Mouse (Mus musculus): ENCODE results near the gene Rasgrp2. TPM values are rescaled to one million over a fixed set of nuclear protein-coding genes. Genes with fewer than 3 reads are reported as not detected.

Gene Rasgrp2
- polyA plus RNA-seq, 1 experiment from 2014 or later = 7.0 TPM

GRCm38 (mm10) chr19:6382323-6382924, 16.7 kb upstream of the Rasgrp2 start:
- ChIA-PET CTCF (interaction anchor here (2.6 kb wide), 1 partner anchor 8 kb away, joined by 15 read pairs; no protein-coding TSS in a partner anchor), POLR2A (interaction anchor here (0.8 kb wide), 1 partner anchor 16 kb away, joined by 3 read pairs; no protein-coding TSS in a partner anchor)
- no peak for TF ChIP-seq CTCF (IDR thresholded peaks at IDR 0.05)
- no peak for DNase-seq (ENCODE audit: low read depth, low spot score)
- no peaks in the 10 kb centered on the region for H3K27me3 ChIP-seq
- ATAC-seq = no peak
- in situ Hi-C loops (cut with MboI; ENCODE audit: low pct_unique_long_range_greater_than_20kb) = no loop called here

- no peaks in the 10 kb centered on the region for H3K27me3 ChIP-seq
- DNase-seq (ENCODE audit: low read depth, low spot score) = no peak
- in situ Hi-C loops (cut with MboI; ENCODE audit: low pct_unique_long_range_greater_than_20kb) = no loop called here
- TF ChIP-seq CTCF (IDR thresholded peaks at IDR 0.05) = no peak
- POLR2A ChIA-PET = interaction anchor here (0.8 kb wide), 1 partner anchor 15 kb away, joined by 3 read pairs; no protein-coding TSS in a partner anchor
- CTCF ChIA-PET = interaction anchor here (1.2 to 2.6 kb wide), 2 partner anchors 10 to 18 kb away, joined by 6 to 15 read pairs; no protein-coding TSS in a partner anchor
- ATAC-seq = no peak
These were observed 15.7 kb upstream of the Rasgrp2 start for GRCm38 (mm10) chr19:6383470-6383869.

DNA sequence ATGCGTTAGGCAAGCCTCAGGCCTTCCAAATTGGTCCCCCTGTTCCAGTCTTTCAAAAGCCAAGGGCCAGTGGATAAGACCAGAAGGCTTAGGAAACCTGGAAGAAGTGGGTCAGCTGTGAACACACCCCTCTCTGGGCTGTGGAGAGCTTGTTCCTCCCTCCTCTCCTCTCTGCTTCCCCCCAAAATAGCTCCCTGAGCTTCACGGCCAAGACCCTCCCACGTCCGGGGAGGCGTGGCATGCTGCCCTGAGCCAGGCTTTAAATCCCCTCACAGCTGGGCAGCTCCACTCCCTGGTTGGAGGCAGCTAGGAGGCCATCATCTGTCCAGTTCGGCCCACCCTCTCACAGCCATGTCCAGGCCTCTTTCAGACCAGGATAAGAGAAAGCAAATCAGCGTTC, 15.0 kb upstream of the Rasgrp2 start, which contains the start of gene Pygm:
Gene Pygm, plus strand, starts transcription at position 272 of the 400 bp plus-strand sequence.
- TF ChIP-seq CTCF (IDR thresholded peaks at IDR 0.05) = no peak
- in situ Hi-C loops (cut with MboI; ENCODE audit: low pct_unique_long_range_greater_than_20kb) = no loop called here
- no peak for DNase-seq (ENCODE audit: low read depth, low spot score)
- ATAC-seq = no peak
- ChIA-PET CTCF (interaction anchor here (1.2 to 2.6 kb wide), 2 partner anchors 10 to 17 kb away, joined by 6 to 15 read pairs; no protein-coding TSS in a partner anchor), POLR2A (interaction anchor here (1.1 to 1.2 kb wide), 2 partner anchors 11 to 17 kb away, joined by 3 to 4 read pairs; no protein-coding TSS in a partner anchor)
- no peaks in the 10 kb centered on the region for H3K27me3 ChIP-seq

DNA sequence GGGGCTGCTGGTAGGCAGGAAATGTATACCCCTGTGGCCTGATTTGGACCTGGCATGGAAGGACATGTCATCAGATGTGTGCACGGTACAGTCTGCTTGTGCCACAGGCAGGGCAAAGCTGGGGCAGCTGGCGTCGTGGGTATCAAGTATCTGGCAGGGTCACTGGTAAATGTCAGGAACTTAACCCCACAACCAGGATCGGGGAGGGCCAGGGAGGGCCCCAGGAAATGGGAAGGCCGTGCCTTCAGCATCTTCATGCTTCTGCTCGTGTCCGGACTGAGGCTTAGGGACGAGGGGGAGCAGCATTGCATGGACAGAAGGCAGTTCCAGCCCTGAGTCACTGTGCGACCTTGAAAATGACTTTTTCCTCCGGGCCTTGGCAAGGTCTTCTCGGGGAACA, 14.2 kb upstream of the Rasgrp2 start:
- CTCF ChIA-PET = no interaction called here
- in situ Hi-C loops (cut with MboI; ENCODE audit: low pct_unique_long_range_greater_than_20kb) = no loop called here
- POLR2A ChIA-PET = interaction anchor here (1.1 to 1.2 kb wide), 2 partner anchors 11 to 16 kb away, joined by 3 to 4 read pairs; no protein-coding TSS in a partner anchor
- no peak for ATAC-seq
- TF ChIP-seq CTCF (IDR thresholded peaks at IDR 0.05) = no peak
- no peak for DNase-seq (ENCODE audit: low read depth, low spot score)
- H3K27me3 ChIP-seq = no peaks in the 10 kb centered on the region

- CTCF ChIA-PET = no interaction called here
- ATAC-seq (no peak), DNase-seq (ENCODE audit: low read depth, low spot score) (no peak)
- in situ Hi-C loops (cut with MboI; ENCODE audit: low pct_unique_long_range_greater_than_20kb) = no loop called here
- no peaks in the 10 kb centered on the region for H3K27me3 ChIP-seq
- POLR2A ChIA-PET = no interaction called here
- TF ChIP-seq CTCF (IDR thresholded peaks at IDR 0.05) = no peak
These were observed 13.7 kb upstream of the Rasgrp2 start for GRCm38 (mm10) chr19:6385419-6385818.

DNA sequence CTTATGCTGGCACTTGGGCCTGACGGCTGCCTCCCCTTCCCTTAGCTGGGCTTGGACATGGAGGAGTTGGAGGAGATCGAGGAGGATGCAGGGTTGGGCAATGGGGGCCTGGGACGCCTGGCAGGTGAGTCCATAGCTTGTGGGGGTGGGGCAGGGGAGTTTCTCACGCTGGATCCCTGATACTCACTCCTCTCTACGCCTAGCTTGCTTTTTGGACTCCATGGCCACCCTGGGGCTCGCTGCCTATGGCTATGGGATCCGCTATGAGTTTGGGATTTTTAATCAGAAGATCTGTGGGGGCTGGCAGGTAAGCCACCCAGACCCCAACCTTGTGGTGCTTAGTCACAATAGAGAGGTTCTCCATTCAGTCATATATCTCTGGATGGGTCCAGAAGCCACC, 13.3 kb upstream of the Rasgrp2 start:
- POLR2A ChIA-PET = no interaction called here
- no peak for TF ChIP-seq CTCF (IDR thresholded peaks at IDR 0.05)
- CTCF ChIA-PET = no interaction called here
- in situ Hi-C loops (cut with MboI; ENCODE audit: low pct_unique_long_range_greater_than_20kb) = no loop called here
- no peaks in the 10 kb centered on the region for H3K27me3 ChIP-seq
- DNase-seq (ENCODE audit: low read depth, low spot score) = no peak
- ATAC-seq = no peak

- no peaks in the 10 kb centered on the region for H3K27me3 ChIP-seq
- in situ Hi-C loops (cut with MboI; ENCODE audit: low pct_unique_long_range_greater_than_20kb) = no loop called here
- TF ChIP-seq CTCF (IDR thresholded peaks at IDR 0.05) = no peak
- ATAC-seq = no peak
- CTCF ChIA-PET = no interaction called here
- DNase-seq (ENCODE audit: low read depth, low spot score) = no peak
- POLR2A ChIA-PET = no interaction called here
These were observed 12.9 kb upstream of the Rasgrp2 start for GRCm38 (mm10) chr19:6386234-6386633.

DNA sequence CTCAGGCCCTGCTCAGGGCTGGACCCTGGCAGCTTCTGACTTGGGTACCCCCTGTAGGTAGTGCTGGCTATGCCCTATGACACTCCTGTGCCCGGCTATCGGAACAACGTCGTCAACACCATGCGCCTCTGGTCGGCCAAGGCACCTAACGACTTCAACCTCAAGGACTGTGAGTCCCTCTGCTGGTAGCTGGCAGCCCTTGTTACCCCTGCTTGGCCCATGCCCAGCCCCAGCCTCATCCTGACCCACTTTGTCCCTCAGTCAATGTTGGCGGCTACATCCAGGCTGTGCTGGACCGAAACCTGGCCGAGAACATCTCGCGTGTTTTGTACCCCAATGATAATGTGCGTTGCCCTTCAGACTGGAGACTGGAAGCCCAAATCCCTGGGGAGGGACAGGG, 11.1 kb upstream of the Rasgrp2 start:
- ChIA-PET CTCF (no interaction called here), POLR2A (no interaction called here)
- TF ChIP-seq CTCF (IDR thresholded peaks at IDR 0.05) = no peak
- DNase-seq (ENCODE audit: low read depth, low spot score) (no peak), ATAC-seq (no peak)
- in situ Hi-C loops (cut with MboI; ENCODE audit: low pct_unique_long_range_greater_than_20kb) = no loop called here
- H3K27me3 ChIP-seq = no peaks in the 10 kb centered on the region

DNA sequence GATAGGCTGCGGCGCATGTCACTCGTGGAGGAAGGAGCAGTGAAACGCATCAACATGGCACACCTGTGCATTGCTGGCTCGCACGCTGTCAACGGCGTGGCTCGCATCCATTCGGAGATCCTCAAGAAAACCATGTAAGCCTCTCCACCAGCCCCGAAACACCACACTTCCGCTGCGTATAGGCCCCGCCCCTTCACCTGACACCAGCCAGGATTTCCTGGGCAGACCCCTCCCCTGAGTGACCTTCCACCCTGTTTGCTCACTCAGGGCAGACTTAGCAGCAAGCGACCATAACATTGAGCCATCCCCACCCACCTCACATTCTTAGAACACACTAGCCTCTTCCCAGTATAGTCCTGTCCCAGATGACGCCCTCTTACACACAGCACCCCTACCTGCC, 9.3 kb upstream of the Rasgrp2 start:
- POLR2A ChIA-PET = interaction anchor here (0.6 kb wide), 1 partner anchor 9 kb away, joined by 3 read pairs; no protein-coding TSS in a partner anchor
- no peaks in the 10 kb centered on the region for H3K27me3 ChIP-seq
- TF ChIP-seq CTCF (IDR thresholded peaks at IDR 0.05) = no peak
- ATAC-seq = no peak
- in situ Hi-C loops (cut with MboI; ENCODE audit: low pct_unique_long_range_greater_than_20kb) = no loop called here
- DNase-seq (ENCODE audit: low read depth, low spot score) = no peak
- CTCF ChIA-PET = no interaction called here

DNA sequence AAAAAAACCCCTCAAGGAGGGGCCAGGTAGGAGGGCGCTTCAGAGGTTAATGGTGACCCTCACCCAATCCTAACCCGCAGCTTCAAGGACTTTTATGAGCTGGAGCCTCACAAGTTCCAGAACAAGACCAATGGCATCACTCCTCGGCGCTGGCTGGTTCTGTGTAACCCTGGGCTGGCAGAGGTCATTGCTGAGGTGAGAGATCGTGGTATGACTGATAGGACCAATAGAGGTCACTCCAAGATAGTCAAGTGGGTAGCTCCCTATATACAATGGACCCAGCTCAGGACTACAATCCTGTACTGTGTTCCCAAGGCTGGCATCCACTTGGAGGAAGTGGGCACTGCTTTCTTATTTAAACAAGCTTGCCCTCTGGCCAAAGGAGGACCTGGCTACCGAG, 8.9 kb upstream of the Rasgrp2 start:
- ATAC-seq (no peak), DNase-seq (ENCODE audit: low read depth, low spot score) (no peak)
- CTCF ChIA-PET = no interaction called here
- H3K27me3 ChIP-seq = no peaks in the 10 kb centered on the region
- POLR2A ChIA-PET = interaction anchor here (0.8 kb wide), 1 partner anchor 11 kb away, joined by 3 read pairs; no protein-coding TSS in a partner anchor
- TF ChIP-seq CTCF (IDR thresholded peaks at IDR 0.05) = no peak
- in situ Hi-C loops (cut with MboI; ENCODE audit: low pct_unique_long_range_greater_than_20kb) = no loop called here

- ChIA-PET CTCF (no interaction called here), POLR2A (no interaction called here)
- ATAC-seq (no peak), DNase-seq (ENCODE audit: low read depth, low spot score) (no peak)
- in situ Hi-C loops (cut with MboI; ENCODE audit: low pct_unique_long_range_greater_than_20kb) = no loop called here
- H3K27me3 ChIP-seq = no peaks in the 10 kb centered on the region
- TF ChIP-seq CTCF (IDR thresholded peaks at IDR 0.05) = no peak
These were observed 6.3 kb upstream of the Rasgrp2 start for GRCm38 (mm10) chr19:6392743-6393393.
